Mouse (Mus musculus): ENCODE data around the gene Iqgap1.
"Not testable (repeated sequence)": the region's sequence is repeated elsewhere in the genome, so short reads cannot be mapped to it uniquely, and the experiment has no call there.

Iqgap1 gene

GRCm38 (mm10) chr7:80763864-80764437 is 61.8 kb downstream of the Iqgap1 start:
- peak; percentile 69 for DNase-seq

GRCm38 (mm10) chr7:80762297-80762696 is 63.5 kb downstream of the Iqgap1 start:
- DNase-seq = peak; percentile 39

GRCm38 (mm10) chr7:80754086-80754485 is 71.7 kb downstream of the Iqgap1 start:
- DNase-seq = peak; percentile 52

- DNase-seq = peak; percentile 51
Observed at GRCm38 (mm10) chr7:80753613-80754012, 72.2 kb downstream of the Iqgap1 start.

GRCm38 (mm10) chr7:80749624-80750023 is 76.2 kb downstream of the Iqgap1 start:
- no peak for DNase-seq

- DNase-seq = not testable (repeated sequence)
Observed at GRCm38 (mm10) chr7:80749109-80749508, 76.7 kb downstream of the Iqgap1 start.

- DNase-seq = no peak
Observed at GRCm38 (mm10) chr7:80747371-80747770, 78.4 kb downstream of the Iqgap1 start.

GRCm38 (mm10) chr7:80746166-80746761 is 79.5 kb downstream of the Iqgap1 start:
- DNase-seq = no peak

GRCm38 (mm10) chr7:80745746-80746145 is 80.0 kb downstream of the Iqgap1 start:
- DNase-seq = no peak

GRCm38 (mm10) chr7:80745250-80745649 is 80.5 kb downstream of the Iqgap1 start:
- peak; percentile 64 for DNase-seq

- DNase-seq = no peak
Observed at GRCm38 (mm10) chr7:80743920-80744630, 81.7 kb downstream of the Iqgap1 start.

- no peak for DNase-seq
Observed at GRCm38 (mm10) chr7:80742671-80743070, 83.1 kb downstream of the Iqgap1 start.

GRCm38 (mm10) chr7:80740954-80741353 is 84.8 kb downstream of the Iqgap1 start:
- DNase-seq = peak; percentile 93

GRCm38 (mm10) chr7:80736199-80736598 is 89.6 kb downstream of the Iqgap1 start:
- no peak for DNase-seq

GRCm38 (mm10) chr7:80732986-80733385 is 92.8 kb downstream of the Iqgap1 start:
- no peak for DNase-seq

GRCm38 (mm10) chr7:80729662-80730061 is 96.1 kb downstream of the Iqgap1 start:
- peak; percentile 78 for DNase-seq

GRCm38 (mm10) chr7:80721041-80721440 is 104.7 kb downstream of the Iqgap1 start:
- no peak for DNase-seq

GRCm38 (mm10) chr7:80719582-80719981 is 106.2 kb downstream of the Iqgap1 start:
- no peak for DNase-seq

- DNase-seq = no peak
Observed at GRCm38 (mm10) chr7:80719038-80719437, 106.7 kb downstream of the Iqgap1 start.

- DNase-seq = no peak
Observed at GRCm38 (mm10) chr7:80718471-80718870, 107.3 kb downstream of the Iqgap1 start.

GRCm38 (mm10) chr7:80716758-80717157 is 109.0 kb downstream of the Iqgap1 start:
- no peak for DNase-seq

- no peak for DNase-seq
Observed at GRCm38 (mm10) chr7:80715306-80715705, 110.5 kb downstream of the Iqgap1 start.

GRCm38 (mm10) chr7:80711496-80711895 is 114.3 kb downstream of the Iqgap1 start:
- DNase-seq = no peak

GRCm38 (mm10) chr7:80710333-80710732 is 115.4 kb downstream of the Iqgap1 start:
- DNase-seq = no peak
